Mouse (Mus musculus) liver, adult 2 months (tissue): Measurements from ENCODE around the gene Rab3gap2. TPM values are rescaled to one million over a fixed set of nuclear protein-coding genes. Genes with fewer than 3 reads are reported as not detected.

Source experiments
- DNase-seq: peaks from one replicate; pipeline ENCODE4 v3.0.0-alpha.2; 2011; ENCODE audit warnings: low read depth, low spot score; ENCODE audit errors: extremely low read depth
- H3K27ac ChIP-seq: fragments of 200-500 bp; replicated peaks from 2 replicates; pipeline ENCODE4 v1.5.1; 2012; ENCODE audit warnings: low read depth, mild to moderate bottlenecking, control low read depth, inconsistent platforms, low read length; ENCODE audit not compliant: insufficient read depth
- H3K27me3 ChIP-seq: fragments of 200-500 bp; 2 replicates; pipeline ENCODE4 v1.6.1; 2012; ENCODE audit warnings: mild to moderate bottlenecking, moderate library complexity, low read length, inconsistent platforms; ENCODE audit not compliant: control insufficient read depth, insufficient read depth
- H3K36me3 ChIP-seq: fragments of 200-500 bp; 2 replicates; pipeline ENCODE4 v1.6.1; 2012; ENCODE audit warnings: low read length, inconsistent platforms; ENCODE audit not compliant: control insufficient read depth, insufficient read depth
- H3K4me1 ChIP-seq: fragments of 200-500 bp; 2 replicates; pipeline ENCODE4 v1.6.1; 2011; ENCODE audit warnings: low read length; ENCODE audit not compliant: control insufficient read depth, insufficient read depth
- H3K4me3 ChIP-seq: fragments of 200-500 bp; 2 replicates; pipeline ENCODE4 v1.5.1; 2011; ENCODE audit warnings: low read depth, mild to moderate bottlenecking, control low read depth, low read length, moderate library complexity; ENCODE audit not compliant: insufficient read depth
- H3K79me2 ChIP-seq: fragments of 200-500 bp; 2 replicates; pipeline ENCODE4 v1.6.1; 2012; ENCODE audit warnings: inconsistent platforms, mild to moderate bottlenecking, low read length, moderate library complexity; ENCODE audit not compliant: control insufficient read depth, insufficient read depth
- H3K9ac ChIP-seq: fragments of 200-500 bp; 2 replicates; pipeline ENCODE4 v1.6.1; 2012; ENCODE audit warnings: low read depth, mild to moderate bottlenecking, control low read depth, inconsistent platforms, low read length
- CTCF ChIP-seq: fragments of 200-500 bp; IDR thresholded peaks from 2 replicates; pipeline ENCODE4 v1.5.1; 2011; ENCODE audit warnings: low read depth, low read length, control low read depth
- POLR2A ChIP-seq: fragments of 200-500 bp; IDR thresholded peaks from 2 replicates; pipeline ENCODE4 v1.6.1; 2011; ENCODE audit warnings: low read length, control low read depth; ENCODE audit not compliant: insufficient read depth; ENCODE audit errors: extremely low read depth
- WGBS: fragments of 180-500 bp; shearing (Covaris S2); methylation state at CpG from one replicate; pipeline ENCODE4 v1.1.7; 2018; 5-methylcytosine and 5-hydroxymethylcytosine counted together
- polyA plus RNA-seq: library from polyadenylated mRNA; depleted of rRNA; stranded (reverse); fragments of >200 nt; gene quantifications from 2 replicates; pipeline ENCODE4 v1.2.3, GENCODE M21; 2012
- total RNA-seq: library from RNA; depleted of rRNA; stranded (reverse); fragments of >200 nt; gene quantifications from 2 replicates; pipeline ENCODE4 v1.2.3, GENCODE M21; 2014

Gene Rab3gap2
- total and polyA plus RNA-seq, 2 experiments = 9.3 to 12.4 TPM

- H3K27me3 ChIP-seq = no peaks in the 10 kb centered on the region
- TF ChIP-seq CTCF (no peak), POLR2A (no peak)
- peaks cover 33% of the 10 kb centered on the region for H3K79me2 ChIP-seq
- H3K27ac ChIP-seq = no peak overlapping the region
- WGBS = 84% methylated on average over 8 of the region's 8 CpGs
- H3K36me3 ChIP-seq = no peaks in the 10 kb centered on the region
- H3K9ac ChIP-seq = no peak overlapping the region
- DNase-seq = no peak
- H3K4me1 ChIP-seq = peaks cover 7% of the 10 kb centered on the region
- H3K4me3 ChIP-seq = no peak overlapping the region
Measured at GRCm38 (mm10) chr1:185208766-185209165, 4.8 kb downstream of the Rab3gap2 start.

GRCm38 (mm10) chr1:185209641-185210176 is 5.8 kb downstream of the Rab3gap2 start:
- WGBS = 60% methylated on average over 8 of the region's 8 CpGs

DNA sequence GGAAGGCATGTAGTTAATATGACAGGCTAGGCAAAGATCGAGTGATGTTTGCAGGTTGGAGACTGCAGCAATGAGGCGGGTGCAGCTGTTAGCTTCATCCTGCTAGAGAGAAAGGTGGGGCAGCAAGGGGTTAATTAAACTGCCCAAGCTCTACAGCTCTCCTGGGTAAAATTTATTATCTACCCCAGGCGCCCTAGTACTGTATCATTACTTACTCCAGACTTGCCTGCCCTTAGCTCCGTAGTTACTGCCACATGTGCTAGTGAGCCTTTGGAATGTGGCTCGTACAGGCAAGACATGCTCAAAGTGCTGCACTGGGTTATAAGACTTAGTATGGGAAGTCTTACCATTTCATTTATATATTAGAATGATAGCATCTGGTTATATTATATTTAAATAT is 12.4 kb downstream of the Rab3gap2 start:
- Histone ChIP-seq H3K4me1 (peaks cover 2% of the 10 kb centered on the region; the same call in 1 of the 2 replicates), H3K9ac (no peak overlapping the region), H3K27me3 (no peaks in the 10 kb centered on the region), H3K27ac (no peak overlapping the region), H3K4me3 (no peak overlapping the region), H3K79me2 (peaks cover 12% of the 10 kb centered on the region; the same call in 1 of the 2 replicates), H3K36me3 (peaks cover 4% of the 10 kb centered on the region)
- DNase-seq = no peak
- no peak for TF ChIP-seq CTCF
- TF ChIP-seq POLR2A = no peak
- WGBS = 59% methylated on average over 5 of the region's 5 CpGs

More at GRCm38 (mm10) chr1:185209641-185210176, 5.8 kb downstream of the Rab3gap2 start:
- no peak for TF ChIP-seq POLR2A
- no peak for TF ChIP-seq CTCF
- Histone ChIP-seq H3K36me3 (peaks cover 4% of the 10 kb centered on the region), H3K27me3 (no peaks in the 10 kb centered on the region), H3K4me3 (no peak overlapping the region), H3K4me1 (peaks cover 5% of the 10 kb centered on the region), H3K9ac (no peak overlapping the region), H3K79me2 (peaks cover 27% of the 10 kb centered on the region), H3K27ac (no peak overlapping the region)
- DNase-seq = no peak

DNA sequence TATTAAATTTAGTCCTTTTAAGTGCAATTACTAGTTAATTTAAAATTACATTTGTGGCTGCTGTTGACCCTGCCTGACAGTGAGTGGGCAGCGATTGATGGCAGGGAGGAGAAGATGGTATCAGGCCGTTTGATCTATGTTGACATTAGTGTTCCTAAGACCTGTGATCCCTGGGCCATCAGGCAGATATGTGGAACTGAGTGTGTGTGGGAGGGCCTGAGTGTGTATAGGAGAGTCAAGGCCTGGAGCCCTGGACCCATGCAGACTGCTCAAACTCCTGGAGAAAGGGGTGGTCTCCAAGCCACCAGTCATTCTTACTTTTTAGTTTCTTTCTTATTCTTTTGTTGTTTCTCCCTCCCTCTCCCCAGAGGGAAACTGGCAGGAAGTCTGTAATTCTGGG is 12.8 kb downstream of the Rab3gap2 start:
- Histone ChIP-seq H3K27me3 (no peaks in the 10 kb centered on the region), H3K4me1 (peaks cover 2% of the 10 kb centered on the region; the same call in 1 of the 2 replicates), H3K36me3 (peaks cover 4% of the 10 kb centered on the region), H3K27ac (no peak overlapping the region), H3K9ac (no peak overlapping the region), H3K79me2 (peaks cover 12% of the 10 kb centered on the region; the same call in 1 of the 2 replicates), H3K4me3 (no peak overlapping the region)
- no peak for DNase-seq
- WGBS = 13% methylated on average over 2 of the region's 2 CpGs
- TF ChIP-seq POLR2A (no peak), CTCF (no peak)

GRCm38 (mm10) chr1:185217966-185218365 is 14.0 kb downstream of the Rab3gap2 start:
- Histone ChIP-seq H3K9ac (no peak overlapping the region), H3K79me2 (peaks cover 20% of the 10 kb centered on the region; the same call in 1 of the 2 replicates), H3K36me3 (peaks cover 14% of the 10 kb centered on the region), H3K27me3 (no peaks in the 10 kb centered on the region), H3K4me1 (peaks cover 2% of the 10 kb centered on the region; the same call in 1 of the 2 replicates), H3K4me3 (no peak overlapping the region), H3K27ac (no peak overlapping the region)
- TF ChIP-seq POLR2A = no peak
- no peak for TF ChIP-seq CTCF
- 75% methylated on average over 5 of the region's 5 CpGs for WGBS
- no peak for DNase-seq

DNA sequence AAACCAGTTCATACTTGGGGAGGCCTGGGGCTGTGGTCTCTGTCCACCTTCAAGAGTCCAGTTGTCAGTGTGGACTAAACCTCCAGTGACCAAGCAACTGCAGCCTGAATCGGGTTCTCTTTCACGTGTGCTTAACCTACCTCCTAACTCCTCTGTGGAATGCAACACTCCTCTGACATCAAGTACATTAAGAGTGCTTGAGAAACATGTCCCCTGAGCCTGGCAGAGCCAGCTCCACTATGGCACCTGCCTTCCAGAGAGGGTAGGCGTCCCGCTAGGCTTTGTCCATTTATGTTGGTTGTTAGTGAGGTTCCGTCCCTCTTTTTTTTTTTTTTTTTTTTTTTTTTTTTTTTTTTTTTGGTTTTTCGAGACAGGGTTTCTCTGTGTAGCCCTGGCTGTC is 23.0 kb downstream of the Rab3gap2 start:
- 95% methylated on average over 6 of the region's 6 CpGs for WGBS
- no peak for DNase-seq
- Histone ChIP-seq H3K4me1 (no peaks in the 10 kb centered on the region), H3K4me3 (no peak overlapping the region), H3K36me3 (peaks cover 27% of the 10 kb centered on the region), H3K27me3 (no peaks in the 10 kb centered on the region), H3K27ac (no peak overlapping the region), H3K9ac (no peak overlapping the region), H3K79me2 (peaks cover 29% of the 10 kb centered on the region; the same call in 1 of the 2 replicates)
- no peak for TF ChIP-seq CTCF
